Mouse (Mus musculus): Measurements from ENCODE around the gene Ptprk. TPM values are rescaled to one million over a fixed set of nuclear protein-coding genes. Genes with fewer than 3 reads are reported as not detected.

Ptprk gene
- polyA plus RNA-seq, 1 experiment, result 22.1 TPM

DNA sequence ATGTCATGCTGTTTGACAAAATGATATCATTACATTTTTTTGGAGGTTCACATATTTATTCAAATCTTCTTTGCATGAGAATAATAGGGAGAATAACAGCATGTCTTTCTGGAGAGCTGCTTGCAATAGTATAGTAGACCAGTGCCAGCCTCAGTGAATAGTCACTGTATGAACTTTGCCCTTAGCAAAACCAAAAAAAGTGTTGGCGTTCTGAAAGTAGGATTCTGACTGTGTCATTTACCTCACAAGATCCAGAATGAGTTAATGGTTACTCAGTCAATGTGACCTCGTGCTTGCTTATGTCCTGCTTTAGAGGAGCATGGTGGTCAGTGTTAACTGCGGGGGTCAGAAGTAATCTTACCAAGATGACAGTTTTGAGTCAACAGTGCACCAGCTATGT is 187.5 kb downstream of the Ptprk start:
- 64% methylated on average over 3 of the region's 3 CpGs for WGBS
- no peak for DNase-seq (ENCODE audit: low read depth, low spot score)

DNA sequence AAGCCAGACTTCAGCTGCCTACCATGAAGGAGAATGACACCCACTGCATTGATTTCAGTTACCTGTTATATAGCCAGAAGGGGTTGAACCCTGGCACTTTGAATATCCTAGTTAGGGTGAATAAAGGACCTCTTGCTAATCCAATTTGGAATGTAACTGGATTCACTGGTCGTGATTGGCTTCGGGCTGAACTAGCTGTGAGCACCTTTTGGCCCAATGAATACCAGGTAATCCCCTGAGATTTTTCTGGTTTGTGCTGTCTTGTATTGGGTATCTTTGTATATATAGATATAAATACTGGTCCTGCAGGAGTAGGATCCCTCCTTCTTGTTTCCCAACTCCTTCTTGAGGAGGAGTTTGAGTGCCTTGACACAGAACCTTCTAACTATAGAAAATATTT is 188.9 kb downstream of the Ptprk start:
- no peak for DNase-seq (ENCODE audit: low read depth, low spot score)
- 94% methylated on average over 2 of the region's 2 CpGs for WGBS

DNA sequence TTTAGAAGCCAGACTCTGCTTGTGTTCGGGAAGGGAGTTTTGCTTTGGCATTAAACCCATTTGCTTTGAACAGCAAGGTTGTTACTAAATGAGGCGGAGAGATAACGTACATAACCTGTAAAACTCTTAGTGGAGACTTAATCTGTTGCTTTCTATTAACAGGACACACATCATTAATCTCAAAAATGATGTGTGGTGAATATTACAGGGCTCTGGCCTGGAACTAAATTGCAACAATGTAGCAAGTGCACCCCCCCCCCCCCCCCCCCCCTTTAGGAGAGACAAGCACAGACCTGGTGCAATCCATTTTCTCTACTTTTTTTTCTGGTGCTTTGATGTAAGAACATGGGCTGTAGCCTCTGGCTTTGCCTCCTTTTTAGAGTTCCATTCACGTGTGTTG is 195.7 kb downstream of the Ptprk start:
- DNase-seq (ENCODE audit: low read depth, low spot score), result no peak
- 66% methylated on average over 4 of the region's 4 CpGs for WGBS

DNA sequence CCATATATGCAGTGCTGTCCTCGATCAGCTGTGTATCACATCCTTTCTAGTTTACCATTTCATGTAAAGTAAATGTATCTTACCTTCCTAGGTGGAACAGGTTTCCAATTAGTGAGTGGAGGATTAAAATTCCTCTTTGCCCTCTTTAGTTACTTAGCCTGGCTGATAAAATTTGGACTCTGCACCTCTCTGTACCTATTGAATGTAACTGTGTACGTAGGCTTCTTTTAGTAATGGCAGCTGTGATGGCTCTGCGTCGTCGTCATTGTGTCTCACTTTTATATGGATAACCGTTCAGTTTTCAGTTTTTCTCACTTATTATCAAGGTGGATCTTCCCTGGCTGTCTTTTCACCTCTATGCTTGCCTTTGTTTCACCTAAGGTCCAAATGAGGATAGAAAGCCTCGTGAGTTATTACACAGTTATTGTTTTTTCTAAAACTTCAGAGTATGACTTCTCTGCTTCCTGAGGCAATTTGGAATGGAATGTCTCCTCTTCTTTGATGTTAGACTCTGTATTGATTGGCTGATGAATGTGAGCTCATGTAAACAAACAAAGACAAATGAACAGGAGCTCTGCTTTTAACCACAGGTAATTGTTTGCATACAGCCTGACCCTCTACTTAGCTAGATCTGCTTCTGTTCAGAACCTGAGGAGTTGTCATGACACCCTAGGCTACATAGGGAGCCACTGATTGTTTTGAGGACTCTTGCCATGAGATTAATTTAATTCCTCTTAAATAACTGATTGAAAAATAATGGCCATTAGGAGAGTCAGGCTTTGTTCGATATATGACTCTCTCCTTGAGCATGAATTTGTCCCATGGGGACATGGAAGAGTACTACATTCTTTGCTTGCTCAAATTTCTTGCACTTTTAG is 197.3 kb downstream of the Ptprk start:
- DNase-seq (ENCODE audit: low read depth, low spot score), result no peak
- WGBS, result 70% methylated on average over 8 of the region's 8 CpGs

DNA sequence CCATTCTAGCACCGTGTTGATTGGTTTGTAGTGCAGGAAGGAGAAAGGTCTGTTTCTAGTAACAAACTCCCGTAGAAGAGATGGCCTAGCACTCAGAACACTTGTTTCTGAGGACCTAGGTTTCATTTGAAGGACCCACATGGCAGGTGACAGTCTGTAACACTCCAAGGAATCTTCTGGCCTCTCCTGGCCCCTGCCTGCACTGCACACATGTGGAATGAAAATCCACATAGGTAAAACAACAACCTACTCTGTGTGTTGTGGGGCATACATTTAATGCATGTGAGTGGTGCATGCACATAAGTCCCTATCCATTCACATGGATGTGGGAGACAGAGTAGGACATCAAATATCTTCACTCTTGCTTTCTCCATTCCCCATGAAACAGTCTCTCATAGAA is 204.1 kb downstream of the Ptprk start:
- 97% methylated on average over 2 of the region's 2 CpGs for WGBS
- no peak for DNase-seq (ENCODE audit: low read depth, low spot score)

DNA sequence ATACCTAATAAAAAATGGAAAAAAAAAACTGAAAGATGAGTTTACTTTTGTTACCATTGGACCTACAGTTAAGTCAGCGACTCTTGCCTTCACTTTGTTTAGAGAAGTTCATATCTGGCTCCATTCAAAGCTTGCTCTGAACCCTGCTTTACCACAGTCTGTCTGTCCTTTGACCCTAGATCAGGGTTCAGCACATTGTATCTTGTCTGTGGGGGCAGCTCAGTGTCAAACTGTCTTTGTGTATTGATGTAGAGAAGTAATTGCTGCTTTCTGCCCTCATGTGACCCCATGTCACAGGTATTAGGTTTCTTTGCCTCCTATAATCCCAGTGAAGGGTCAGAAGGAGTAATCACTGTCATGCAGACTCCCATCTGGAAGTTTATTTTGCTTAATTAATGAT is 222.9 kb downstream of the Ptprk start:
- no peak for DNase-seq (ENCODE audit: low read depth, low spot score)
- WGBS, result 59% methylated on average over 1 of the region's 1 CpGs

DNA sequence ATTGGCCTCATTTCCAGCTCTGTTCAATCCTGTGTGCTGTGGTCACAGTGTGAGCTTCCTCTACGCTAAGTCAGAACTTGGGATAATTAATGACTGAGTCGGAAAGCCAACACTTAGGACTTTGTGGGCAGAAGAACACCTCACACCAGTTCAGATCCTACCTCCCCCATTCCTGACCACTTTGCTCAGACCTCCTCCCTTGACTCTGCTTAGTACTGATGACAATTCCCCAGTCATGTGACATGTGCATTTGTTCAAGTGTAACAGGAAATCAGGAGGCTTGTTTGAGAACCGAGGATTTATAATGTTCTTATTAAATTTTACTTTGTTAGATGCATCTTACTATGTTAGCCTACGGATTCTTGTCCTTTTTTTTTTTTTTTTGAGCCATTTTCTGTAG is 224.6 kb downstream of the Ptprk start:
- 89% methylated on average over 4 of the region's 4 CpGs for WGBS

DNA sequence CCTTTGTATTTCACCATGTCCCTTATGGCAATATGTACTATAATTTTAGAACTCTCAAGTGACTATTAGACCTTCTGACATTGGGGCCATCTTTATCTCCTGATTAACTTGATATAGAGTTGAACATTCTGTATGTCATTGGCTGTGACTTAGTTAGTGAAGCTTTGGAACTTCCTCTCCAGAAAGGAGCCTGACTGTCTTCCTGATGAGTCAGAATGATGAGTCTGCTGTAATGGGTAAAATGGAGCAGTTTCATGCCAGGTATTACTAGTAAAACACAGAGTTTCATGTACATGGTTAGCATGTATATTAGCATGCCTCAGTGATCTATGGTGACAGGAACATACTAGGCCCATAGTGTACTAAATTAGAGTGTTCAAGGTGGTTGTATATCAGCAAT is 229.2 kb downstream of the Ptprk start:
- DNase-seq (ENCODE audit: low read depth, low spot score), result no peak

More for the DNA sequence above, 224.6 kb downstream of the Ptprk start:
- DNase-seq (ENCODE audit: low read depth, low spot score), result no peak

DNA sequence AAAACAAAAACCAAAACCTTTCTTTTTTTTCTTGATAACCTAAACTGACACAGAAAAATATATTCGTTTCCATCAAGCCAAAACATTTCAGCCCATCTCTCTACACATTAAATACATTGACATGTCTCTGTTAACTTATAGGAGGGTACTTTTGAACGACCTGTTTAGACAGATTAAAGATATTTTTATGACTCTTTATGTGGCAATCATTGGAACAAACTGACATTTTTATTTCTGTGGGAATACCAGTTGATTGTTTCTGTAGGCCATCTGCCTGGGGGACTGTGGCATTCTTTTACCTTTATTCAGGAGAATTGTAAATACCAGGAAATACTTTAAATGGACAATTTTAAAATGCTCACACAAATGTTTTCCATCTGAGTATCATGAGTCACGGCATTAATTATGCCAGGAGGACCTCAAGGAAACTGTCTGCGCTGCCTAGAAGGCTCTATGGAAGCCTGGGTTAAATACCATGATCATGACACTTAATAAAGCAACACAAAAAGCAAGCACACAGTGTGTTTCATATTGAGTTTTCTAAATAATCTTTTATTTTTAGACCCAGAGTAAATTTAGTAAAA is 229.8 kb downstream of the Ptprk start:
- WGBS, result 62% methylated on average over 4 of the region's 4 CpGs
- no peak for DNase-seq (ENCODE audit: low read depth, low spot score)

DNA sequence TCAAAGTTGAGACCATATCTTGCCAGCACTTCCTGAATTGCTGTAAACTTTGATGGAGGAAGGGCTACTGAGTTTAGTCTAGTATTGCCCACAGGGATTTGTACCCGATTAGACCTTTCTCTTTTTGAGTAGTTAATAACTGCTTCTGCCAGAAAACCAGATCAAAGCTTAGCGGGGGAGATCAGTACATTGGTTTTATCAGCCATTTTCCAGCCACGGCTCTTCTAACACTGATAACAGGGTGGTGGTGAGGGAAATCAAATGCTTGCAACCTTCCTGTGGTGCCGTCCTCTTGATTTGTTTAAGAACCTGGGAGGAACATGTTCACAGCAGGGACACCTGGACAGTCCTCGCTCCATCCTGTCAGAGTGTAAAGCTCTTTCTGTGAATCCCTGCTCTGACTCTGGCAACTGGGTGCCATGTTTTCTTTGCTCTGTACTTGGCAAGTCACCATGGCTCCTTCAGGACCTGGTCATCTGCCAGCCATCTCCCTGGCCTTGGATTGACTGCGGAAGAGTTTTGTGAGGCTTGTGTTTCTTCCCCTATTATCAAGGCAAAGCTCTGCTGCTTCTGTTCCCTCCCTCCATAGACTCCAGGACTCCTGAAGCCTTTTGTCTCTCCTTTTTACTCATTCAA is 231.9 kb downstream of the Ptprk start:
- 75% methylated on average over 6 of the region's 6 CpGs for WGBS

DNA sequence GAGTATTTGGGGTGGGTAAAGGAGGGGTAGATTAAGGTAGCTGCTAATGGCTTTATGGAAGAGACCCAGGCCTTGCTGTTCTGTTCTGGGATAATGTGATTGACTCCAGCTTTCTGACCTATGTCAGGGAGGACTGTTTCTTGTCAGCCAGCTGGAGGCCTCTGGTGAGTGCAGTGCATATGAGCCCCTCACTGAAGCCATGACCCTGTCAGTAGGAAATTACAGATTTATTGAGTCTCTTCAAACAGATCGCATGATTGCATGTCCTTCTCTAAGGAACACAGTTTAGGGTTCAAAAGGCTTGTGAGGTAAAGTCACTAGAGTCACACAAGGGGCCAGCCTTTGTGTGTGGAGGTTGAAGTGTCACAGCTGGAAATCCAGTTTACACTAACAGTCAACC is 236.7 kb downstream of the Ptprk start:
- 38% methylated on average over 1 of the region's 1 CpGs for WGBS
- DNase-seq (ENCODE audit: low read depth, low spot score), result no peak

More for the DNA sequence above, 231.9 kb downstream of the Ptprk start:
- no peak for DNase-seq (ENCODE audit: low read depth, low spot score)

DNA sequence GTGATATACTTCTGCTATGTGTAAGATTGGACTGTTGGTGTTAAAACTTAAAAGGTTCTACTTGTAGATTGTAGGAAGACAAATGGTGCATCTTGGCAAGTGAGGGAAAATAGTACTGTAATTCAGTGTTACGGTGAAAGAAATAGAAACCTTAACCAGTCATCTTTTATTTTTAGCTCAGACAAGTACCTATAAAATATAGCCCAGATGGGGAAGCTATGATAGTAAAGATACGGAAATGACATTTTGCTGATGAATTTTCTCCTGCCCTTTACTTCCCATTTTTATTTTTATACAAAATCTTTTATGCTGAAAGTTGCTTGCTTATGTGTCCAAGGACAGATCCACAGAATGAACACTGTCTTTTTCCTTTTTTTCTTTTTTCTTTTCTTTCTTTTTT is 248.4 kb downstream of the Ptprk start:
- 80% methylated on average over 2 of the region's 2 CpGs for WGBS
- DNase-seq (ENCODE audit: low read depth, low spot score), result no peak

DNA sequence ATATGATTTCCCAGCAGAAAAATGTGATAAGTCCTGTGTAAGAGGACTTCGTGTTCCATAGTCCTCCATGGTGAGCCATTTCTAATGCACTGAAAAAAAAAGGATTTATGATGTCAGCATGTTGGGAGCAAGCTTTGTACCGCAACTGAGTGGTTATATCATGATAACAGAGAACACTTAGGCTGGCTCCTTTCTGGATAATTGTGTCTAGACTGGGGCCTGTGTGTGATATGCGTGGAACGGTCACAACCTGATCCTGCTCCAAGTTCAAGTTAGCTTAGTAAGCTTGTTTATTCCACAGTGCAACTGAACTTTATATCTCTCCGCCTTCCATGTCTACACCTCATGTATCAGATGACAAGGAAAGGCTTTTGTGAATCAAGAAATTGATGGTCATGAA is 260.6 kb downstream of the Ptprk start:
- 92% methylated on average over 5 of the region's 5 CpGs for WGBS
- no peak for DNase-seq (ENCODE audit: low read depth, low spot score)

DNA sequence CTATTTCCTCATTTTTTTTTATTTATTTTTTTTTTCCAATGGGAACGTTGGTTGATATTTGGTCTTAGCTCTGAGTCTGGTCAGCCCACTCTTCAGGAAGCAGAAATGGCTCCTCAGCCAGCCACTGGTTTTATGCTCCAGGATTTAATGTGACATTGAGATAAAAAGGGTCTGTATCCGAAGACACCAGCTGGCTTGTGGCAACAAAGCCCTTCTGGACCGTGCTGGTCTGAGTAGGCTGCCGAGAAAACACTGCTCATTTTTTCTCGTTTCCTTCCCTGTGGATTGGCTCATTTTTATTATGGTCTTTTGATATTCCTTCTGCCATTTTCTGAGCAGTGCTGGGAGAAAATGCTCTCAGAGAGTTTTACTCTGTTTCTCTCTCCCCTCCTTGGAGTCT is 263.9 kb downstream of the Ptprk start:
- no peak for DNase-seq (ENCODE audit: low read depth, low spot score)
- WGBS, result 68% methylated on average over 5 of the region's 5 CpGs

DNA sequence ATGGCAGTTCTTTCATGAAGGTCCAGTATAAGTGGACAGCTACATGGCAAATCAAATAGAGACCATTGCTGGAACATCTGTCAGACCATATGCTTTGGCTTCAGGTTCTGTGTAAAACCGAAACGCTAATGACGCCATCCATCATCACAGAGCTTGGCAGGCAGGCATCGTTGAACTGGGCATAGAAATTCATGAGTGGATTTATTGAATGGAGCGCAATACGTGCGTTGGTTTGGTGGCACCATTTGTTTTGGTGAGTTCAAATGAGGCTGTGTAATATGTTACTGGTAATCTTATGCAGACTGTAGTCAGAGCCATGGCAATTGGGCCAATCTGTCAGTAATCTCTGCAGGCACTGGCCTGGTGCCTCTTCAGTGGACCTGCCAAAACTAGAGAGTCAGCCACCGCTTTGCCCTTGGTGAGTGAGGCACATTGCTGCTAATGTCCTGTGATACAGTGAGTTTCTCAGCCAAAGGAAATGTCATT is 270.6 kb downstream of the Ptprk start:
- no peak for DNase-seq (ENCODE audit: low read depth, low spot score)
- WGBS, result 93% methylated on average over 8 of the region's 8 CpGs

DNA sequence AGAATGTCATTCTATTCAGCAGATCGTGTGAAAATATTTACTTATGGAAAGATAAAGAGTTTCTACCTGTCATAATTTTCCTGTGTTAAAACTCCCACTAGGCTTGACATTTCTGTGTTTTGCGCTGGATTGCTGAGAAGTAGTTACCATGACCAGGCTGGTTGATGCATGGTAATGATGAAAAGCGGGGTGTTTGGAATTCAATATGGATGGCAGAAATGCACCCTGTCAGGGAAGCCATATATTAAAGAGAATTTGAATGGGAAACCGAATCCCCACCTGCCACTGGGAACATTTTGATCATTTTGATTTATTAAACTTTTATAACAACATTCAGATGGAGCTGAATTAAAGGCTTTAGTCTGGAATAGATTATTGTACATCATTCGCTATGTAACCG is 290.7 kb downstream of the Ptprk start:
- no peak for DNase-seq (ENCODE audit: low read depth, low spot score)
- WGBS, result 87% methylated on average over 6 of the region's 6 CpGs

DNA sequence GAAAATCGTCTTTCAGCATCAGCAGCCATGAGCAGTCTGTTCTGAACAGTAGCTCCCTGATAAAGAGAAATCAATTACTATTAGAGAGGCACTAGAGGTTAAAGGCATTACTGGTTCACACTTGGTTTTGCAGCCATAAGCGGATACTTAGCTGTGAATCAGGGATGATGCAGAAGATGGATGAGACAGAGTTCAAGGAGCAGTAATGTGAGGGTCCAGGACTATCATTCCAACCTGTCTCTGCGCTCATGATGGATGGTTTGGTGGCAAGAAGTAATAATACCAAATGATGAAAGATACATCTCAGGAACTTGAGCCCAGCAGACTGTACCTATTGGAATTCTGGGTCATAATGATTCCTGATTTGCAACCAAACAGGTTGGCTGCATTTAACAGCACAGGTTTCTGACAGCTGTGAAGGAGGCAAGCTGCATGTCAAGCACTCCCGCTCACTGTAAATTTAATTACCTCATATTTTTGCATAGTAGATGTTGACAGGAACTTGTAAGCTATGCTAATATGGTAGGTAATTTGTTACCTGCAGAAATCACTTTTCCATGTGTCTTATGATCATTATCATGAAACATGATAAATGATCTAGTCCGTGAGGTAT is 291.6 kb downstream of the Ptprk start:
- no peak for DNase-seq (ENCODE audit: low read depth, low spot score)
- 90% methylated on average over 5 of the region's 5 CpGs for WGBS

DNA sequence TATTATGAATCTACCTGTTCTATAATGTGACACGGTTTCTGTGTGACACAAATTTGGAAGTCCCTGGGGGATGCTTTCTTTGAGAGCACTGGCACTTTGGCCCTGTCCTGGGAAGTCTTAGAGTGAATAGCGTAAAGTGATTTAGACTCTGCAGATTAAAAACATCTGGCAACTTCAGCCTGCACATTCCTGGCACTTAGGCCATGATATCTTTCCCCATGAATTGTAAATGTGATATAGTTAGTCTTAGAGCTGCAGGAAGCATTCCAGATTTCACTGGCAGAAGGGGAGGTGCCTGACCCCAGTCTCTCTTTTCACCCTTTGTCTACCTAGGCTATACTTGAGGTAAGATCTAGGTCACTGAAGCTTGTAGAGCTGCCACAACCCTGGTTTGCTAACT is 295.2 kb downstream of the Ptprk start:
- no peak for DNase-seq (ENCODE audit: low read depth, low spot score)
- 82% methylated on average over 2 of the region's 2 CpGs for WGBS

DNA sequence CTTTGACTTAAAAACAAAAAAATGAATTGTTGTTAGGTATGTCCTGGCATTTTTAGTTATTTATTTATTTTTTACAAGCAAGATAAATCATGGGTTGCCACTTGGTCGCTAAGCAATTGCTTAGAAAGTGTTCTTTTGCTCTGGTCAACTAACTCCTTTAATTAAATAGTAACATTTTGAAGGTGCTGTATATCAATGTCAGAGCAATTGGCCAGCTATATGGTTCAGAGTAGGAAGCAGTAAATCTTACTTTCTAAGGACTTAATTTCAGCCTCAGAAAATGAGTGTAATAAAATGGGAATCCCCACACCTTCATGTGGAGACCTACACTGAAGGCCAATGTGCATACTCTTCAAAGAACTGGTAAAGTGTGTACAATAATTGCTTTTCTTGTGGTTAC is 300.3 kb downstream of the Ptprk start:
- no peak for DNase-seq (ENCODE audit: low read depth, low spot score)
- 70% methylated on average over 1 of the region's 1 CpGs for WGBS

DNA sequence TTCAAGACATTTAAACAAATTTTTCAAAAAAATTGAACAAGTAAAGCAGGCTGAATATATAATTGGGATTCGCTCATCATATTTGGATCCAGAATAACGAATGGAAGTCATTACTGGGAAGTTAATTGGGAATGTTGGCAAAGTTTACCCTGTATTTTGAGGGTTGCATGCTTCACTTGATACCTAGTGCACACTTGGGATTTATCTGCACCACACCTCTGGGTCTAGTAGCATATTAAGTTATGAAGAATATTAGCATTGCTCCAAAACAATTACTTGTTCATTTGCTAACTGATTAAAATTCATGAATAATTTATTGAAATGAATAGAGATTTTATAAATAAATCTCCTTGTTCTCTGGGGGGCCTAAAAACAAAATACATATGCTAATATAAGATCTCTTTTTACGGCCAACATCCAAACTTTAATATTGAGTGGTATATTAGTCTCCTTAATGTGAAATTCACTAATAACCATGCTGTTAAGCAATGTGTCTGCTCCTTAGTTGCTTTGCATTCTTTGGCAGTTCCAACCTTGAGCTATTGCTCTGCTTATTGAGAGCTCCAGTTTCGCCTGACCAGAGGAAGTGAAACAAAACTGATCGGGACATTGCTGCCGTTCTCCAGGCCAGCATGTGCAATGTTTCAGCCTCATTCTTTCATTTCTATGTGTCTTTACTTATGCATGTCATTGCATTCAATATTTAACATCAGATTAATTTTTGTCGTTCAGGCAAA is 305.3 kb downstream of the Ptprk start:
- DNase-seq (ENCODE audit: low read depth, low spot score), result no peak
- WGBS, result 87% methylated on average over 7 of the region's 7 CpGs

Data from large intestine, adult 2 months (tissue).